ENCODE assay signal across 8 mouse cellular contexts in the genomic region with DNA sequence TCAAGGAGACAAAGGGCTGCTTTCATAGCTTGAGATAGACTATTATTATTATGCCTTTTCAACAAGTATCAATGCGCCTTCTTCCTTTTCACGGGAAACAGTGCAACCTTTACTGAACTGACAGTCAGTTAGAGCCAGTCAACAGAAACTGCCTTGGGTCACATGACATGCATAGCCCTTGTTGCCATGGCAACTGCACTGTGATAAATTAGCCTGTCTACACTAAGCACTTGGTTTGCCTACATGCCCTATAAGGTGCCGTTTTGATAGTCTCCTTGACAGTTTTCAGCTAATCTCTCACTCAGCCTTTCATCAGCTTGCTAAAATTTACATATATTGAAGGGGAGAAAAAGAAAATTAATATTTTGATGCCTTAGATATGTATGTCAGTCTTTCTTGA.
A peak's percentile ranks its signal among the peaks of the same experiment; 100 is the strongest.
DNase-seq lines count a peak whose midpoint lies in the region; ATAC-seq and TF ChIP-seq lines count a peak whose summit lies in the region.

No protein-coding gene starts in this region.

- H3K27me3 ChIP-seq in cerebellum, adult 2 months (ENCODE audit: control insufficient read depth, insufficient read depth, low read length): no peaks in the 10 kb centered on the region
- H3K27me3 ChIP-seq in forebrain, postnatal 0 days (ENCODE audit: insufficient read depth, low read length): no peaks in the 10 kb centered on the region

- H3K4me2 ChIP-seq in forebrain, postnatal 0 days (ENCODE audit: low read depth): no peak overlapping the region

- no peaks in the 10 kb centered on the region for H3K36me3 ChIP-seq in forebrain, postnatal 0 days (ENCODE audit: insufficient read depth)

- peak; percentile 12 for DNase-seq in ES-CJ7 (ENCODE audit: low read depth, low spot score)
- DNase-seq in cerebellum, adult 2 months: peak; percentile 15 to 38
- peak; percentile 88 for DNase-seq in forebrain, postnatal 0 days
- DNase-seq in mesoderm, embryonic 11.5 days (ENCODE audit: low read depth, low spot score): peak; percentile 94
- no peak for DNase-seq in ovary, postnatal 10 days (ENCODE audit: low spot score)
- no peak for DNase-seq in ovary, postnatal 14 days (ENCODE audit: low spot score)
- no peak for DNase-seq in lung, postnatal 14 days
- DNase-seq in urinary bladder, postnatal 10 days (ENCODE audit: low spot score): no peak

- H3K4me1 ChIP-seq in cerebellum, adult 2 months (ENCODE audit: control insufficient read depth, insufficient read depth, low read length): no peaks in the 10 kb centered on the region
- 0 out of 2 replicates have a peak, but pooled peaks cover 4% of the 10 kb centered on the region for H3K4me1 ChIP-seq in forebrain, postnatal 0 days (ENCODE audit: insufficient read depth)

- H3K4me3 ChIP-seq in cerebellum, adult 2 months (replicated peaks; ENCODE audit: insufficient read depth, low read depth, low read length): no peak overlapping the region
- no peak overlapping the region for H3K4me3 ChIP-seq in forebrain, postnatal 0 days (ENCODE audit: low read depth, low read length)

- ATAC-seq in forebrain, postnatal 0 days: peak; percentile 95

- 54% methylated on average over 3 of the region's 3 CpGs for WGBS in cerebellum, adult 2 months
- WGBS in forebrain, postnatal 0 days: 22% methylated on average over 3 of the region's 3 CpGs

- no peak for TF ChIP-seq POLR2A in cerebellum, adult 2 months (IDR thresholded peaks at IDR 0.05; ENCODE audit: borderline replicate concordance, insufficient read depth, low read length)

- H3K9ac ChIP-seq in forebrain, postnatal 0 days: no peak overlapping the region

- no peak overlapping the region for H3K27ac ChIP-seq in cerebellum, adult 2 months (ENCODE audit: insufficient read depth, low read length)
- no peak overlapping the region for H3K27ac ChIP-seq in forebrain, postnatal 0 days (ENCODE audit: low read depth, low read length)

- no peaks in the 10 kb centered on the region for H3K9me3 ChIP-seq in forebrain, postnatal 0 days (ENCODE audit: low read length)

- TF ChIP-seq CTCF in cerebellum, adult 2 months (IDR thresholded peaks at IDR 0.05; ENCODE audit: borderline replicate concordance, insufficient read depth, low read depth, low read length): no peak
- no peak for TF ChIP-seq CTCF in forebrain, postnatal 0 days (IDR thresholded peaks at IDR 0.05; ENCODE audit: low read depth)

Comparison
In these comparisons a context has a peak if more than half of its experiments do, and no peak if none do; other contexts are left out.
1. DNase-seq: peak in ES-CJ7 (single experiment), cerebellum, adult 2 months (2 of 2), forebrain, postnatal 0 days (single experiment) and mesoderm, embryonic 11.5 days (single experiment); none in ovary, postnatal 10 days (single experiment), ovary, postnatal 14 days (single experiment), lung, postnatal 14 days (single experiment) and urinary bladder, postnatal 10 days (single experiment).